Mouse (Mus musculus): ENCODE results near the gene Cxcr5.

DNA sequence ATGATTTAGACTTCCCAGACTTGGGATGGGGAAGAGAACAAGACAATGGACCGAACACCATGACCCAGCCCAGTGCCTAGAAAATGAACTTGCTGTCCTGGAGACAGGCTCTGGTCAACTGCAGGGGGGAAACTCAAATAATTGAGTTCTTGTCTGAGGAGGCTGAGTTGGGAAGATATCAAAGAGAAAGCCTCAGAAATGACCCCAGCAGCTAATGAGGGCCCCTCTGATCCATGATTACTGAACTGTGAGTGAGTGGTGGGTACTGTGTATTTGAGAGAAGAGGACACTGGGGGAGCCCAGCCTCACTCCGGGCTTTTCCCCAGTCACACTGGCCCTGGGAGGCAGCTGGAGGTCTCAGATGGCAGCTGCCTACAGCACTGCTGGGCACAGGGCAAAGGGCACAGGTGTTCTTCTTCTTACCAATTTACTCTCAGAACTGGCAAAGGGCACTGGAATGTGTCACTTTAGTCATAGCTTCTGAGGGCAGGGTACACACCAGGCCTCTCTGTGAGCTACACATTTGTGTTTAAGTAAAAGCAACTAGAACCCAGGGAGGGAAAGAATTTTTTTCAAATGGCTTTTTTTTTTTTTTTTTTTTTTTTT is 21.8 kb downstream of the Cxcr5 start:
- TF ChIP-seq GATA1 (IDR thresholded peaks at IDR 0.05; ENCODE audit: low read length) (no peak), TAL1 (IDR thresholded peaks at IDR 0.05; ENCODE audit: low read length) (no peak)
